Mouse (Mus musculus) cerebellum, adult 2 months (tissue): ENCODE measurements around the gene Suox. TPM values are rescaled to one million over a fixed set of nuclear protein-coding genes. Genes with fewer than 3 reads are reported as not detected.

Experiments used
- DNase-seq, 2 experiments: peaks; one replicate each; pipeline ENCODE4 v3.0.0; 2021
- H3K27ac ChIP-seq: fragments of 200-500 bp; 2 replicates; pipeline ENCODE4 v1.5.1; 2012; ENCODE audit warnings: low read length, control low read depth, inconsistent platforms; ENCODE audit not compliant: insufficient read depth
- H3K27me3 ChIP-seq: fragments of 200-500 bp; 2 replicates; pipeline ENCODE4 v1.6.1; 2012; ENCODE audit warnings: inconsistent platforms, mild to moderate bottlenecking, low read length, moderate library complexity; ENCODE audit not compliant: control insufficient read depth, insufficient read depth
- H3K4me1 ChIP-seq: fragments of 200-500 bp; 2 replicates; pipeline ENCODE4 v1.6.1; 2011; ENCODE audit warnings: low read length; ENCODE audit not compliant: control insufficient read depth, insufficient read depth
- H3K4me3 ChIP-seq: fragments of 200-500 bp; replicated peaks from 2 replicates; pipeline ENCODE3; 2011; ENCODE audit warnings: mild to moderate bottlenecking, low read depth, low read length, control low read depth; ENCODE audit not compliant: insufficient read depth
- CTCF ChIP-seq: fragments of 200-500 bp; IDR thresholded peaks from 2 replicates; pipeline ENCODE4 v1.5.1; 2011; ENCODE audit warnings: low read depth, mild to moderate bottlenecking, control low read depth, low read length, moderate library complexity, borderline replicate concordance; ENCODE audit not compliant: insufficient read depth
- POLR2A ChIP-seq: fragments of 200-500 bp; IDR thresholded peaks from 2 replicates; pipeline ENCODE4 v1.6.1; 2011; ENCODE audit warnings: low read length, control low read depth, borderline replicate concordance; ENCODE audit not compliant: insufficient read depth
- WGBS: fragments of 180-500 bp; shearing (Covaris S2); methylation state at CpG from one replicate; pipeline ENCODE4 v1.1.7; 2018; 5-methylcytosine and 5-hydroxymethylcytosine counted together
- polyA plus RNA-seq: library from polyadenylated mRNA; depleted of rRNA; stranded (reverse); fragments of >200 nt; gene quantifications from 2 replicates; pipeline ENCODE4 v1.2.3, GENCODE M21; 2012

Suox gene
- polyA plus RNA-seq, 1 experiment, result 15.6 TPM

DNA sequence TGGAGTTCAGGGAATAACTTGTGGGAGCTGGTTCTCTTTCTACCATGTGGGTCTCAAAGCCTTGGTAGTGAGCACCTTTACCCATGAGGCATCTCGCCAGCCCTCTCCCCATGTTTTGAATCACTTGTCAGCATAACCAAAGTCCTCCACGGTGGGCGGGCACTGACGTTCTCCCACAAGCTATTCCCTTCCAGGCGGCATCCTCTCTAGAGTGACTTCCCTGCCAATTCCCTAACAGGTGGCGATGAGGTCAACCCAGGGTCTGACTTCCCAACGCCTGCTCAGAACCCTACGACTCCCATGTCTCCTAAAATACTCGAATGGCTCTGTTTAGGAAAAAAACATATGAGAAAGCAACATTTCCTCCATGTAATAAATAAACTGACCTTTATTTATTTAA is 16.0 kb downstream of the Suox start:
- no peaks in the 10 kb centered on the region for H3K4me1 ChIP-seq
- 27% methylated on average over 9 of the region's 9 CpGs for WGBS
- DNase-seq, result no peak
- no peak overlapping the region for H3K27ac ChIP-seq
- no peaks in the 10 kb centered on the region for H3K27me3 ChIP-seq
- no peak for TF ChIP-seq CTCF
- no peak for TF ChIP-seq POLR2A
- no peak overlapping the region for H3K4me3 ChIP-seq

DNA sequence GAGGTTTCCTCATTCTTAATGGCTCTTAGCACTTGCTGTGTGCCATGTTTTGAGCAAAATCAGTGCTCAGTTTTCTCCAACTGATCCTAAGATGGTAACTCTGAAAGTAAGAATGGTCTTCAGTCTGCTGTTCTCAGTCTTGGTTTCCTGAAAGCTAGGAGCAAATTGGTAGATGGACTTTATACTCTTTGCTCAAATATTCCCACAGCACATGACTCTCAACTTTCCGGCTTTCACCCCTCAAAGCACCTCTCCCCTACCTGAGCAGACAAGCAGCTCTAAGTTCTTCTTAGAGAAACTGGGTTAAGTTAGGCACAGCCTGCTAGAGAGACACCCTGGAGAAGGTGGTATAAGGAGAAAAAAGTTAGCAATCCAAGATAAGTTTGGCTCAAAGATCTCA is 17.1 kb downstream of the Suox start:
- Histone ChIP-seq H3K4me3 (no peak overlapping the region), H3K27ac (no peak overlapping the region), H3K4me1 (no peaks in the 10 kb centered on the region), H3K27me3 (no peaks in the 10 kb centered on the region)
- TF ChIP-seq CTCF, result no peak
- no peak for TF ChIP-seq POLR2A
- DNase-seq, result no peak
- 93% methylated on average over 1 of the region's 1 CpGs for WGBS

DNA sequence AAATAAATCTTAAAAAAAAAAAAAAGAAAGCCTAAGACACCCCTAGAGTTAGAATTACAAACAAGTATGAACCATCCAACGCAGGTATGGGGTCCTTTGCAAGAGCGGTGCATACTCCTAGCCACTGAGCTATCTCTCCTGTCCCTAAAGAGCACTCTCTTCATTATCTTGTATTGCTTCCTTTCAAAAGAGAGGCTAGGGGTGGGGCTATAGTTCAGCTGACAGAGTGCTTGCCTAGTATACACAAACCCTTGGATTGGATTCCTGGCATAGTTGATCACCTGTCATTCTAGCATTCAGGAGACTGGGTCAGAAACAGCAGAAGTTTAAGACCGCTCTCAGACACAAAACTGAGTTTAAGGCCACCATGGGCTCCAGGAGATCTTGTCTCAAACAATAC is 18.6 kb downstream of the Suox start:
- H3K27ac ChIP-seq, result no peak overlapping the region
- no peaks in the 10 kb centered on the region for H3K27me3 ChIP-seq
- WGBS, result 92% methylated on average over 3 of the region's 3 CpGs
- no peak for DNase-seq
- TF ChIP-seq POLR2A (no peak), CTCF (no peak)
- no peak overlapping the region for H3K4me3 ChIP-seq
- H3K4me1 ChIP-seq, result no peaks in the 10 kb centered on the region

DNA sequence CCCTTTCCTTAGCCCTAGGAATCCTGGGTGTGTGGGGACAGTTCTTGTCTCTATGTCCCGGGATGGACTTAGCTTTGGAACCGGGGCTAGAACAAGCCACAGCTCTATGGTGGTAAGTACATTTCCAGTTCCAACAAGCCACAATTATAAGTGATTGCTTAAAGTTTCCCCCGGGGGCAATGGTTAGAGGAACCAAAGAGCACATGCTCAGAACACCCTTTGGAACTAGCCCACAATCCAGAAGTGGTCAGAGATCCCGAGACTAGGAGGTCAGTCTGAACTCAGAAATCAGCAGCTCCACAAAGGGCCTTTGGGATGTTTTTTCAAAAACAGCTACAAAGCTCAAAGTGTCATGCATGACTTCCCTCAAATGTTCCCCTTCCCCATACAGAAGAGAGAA is 20.0 kb downstream of the Suox start:
- H3K4me1 ChIP-seq, result no peaks in the 10 kb centered on the region
- TF ChIP-seq CTCF (no peak), POLR2A (no peak)
- DNase-seq, result no peak
- 69% methylated on average over 4 of the region's 4 CpGs for WGBS
- no peaks in the 10 kb centered on the region for H3K27me3 ChIP-seq
- no peak overlapping the region for H3K27ac ChIP-seq
- no peak overlapping the region for H3K4me3 ChIP-seq

DNA sequence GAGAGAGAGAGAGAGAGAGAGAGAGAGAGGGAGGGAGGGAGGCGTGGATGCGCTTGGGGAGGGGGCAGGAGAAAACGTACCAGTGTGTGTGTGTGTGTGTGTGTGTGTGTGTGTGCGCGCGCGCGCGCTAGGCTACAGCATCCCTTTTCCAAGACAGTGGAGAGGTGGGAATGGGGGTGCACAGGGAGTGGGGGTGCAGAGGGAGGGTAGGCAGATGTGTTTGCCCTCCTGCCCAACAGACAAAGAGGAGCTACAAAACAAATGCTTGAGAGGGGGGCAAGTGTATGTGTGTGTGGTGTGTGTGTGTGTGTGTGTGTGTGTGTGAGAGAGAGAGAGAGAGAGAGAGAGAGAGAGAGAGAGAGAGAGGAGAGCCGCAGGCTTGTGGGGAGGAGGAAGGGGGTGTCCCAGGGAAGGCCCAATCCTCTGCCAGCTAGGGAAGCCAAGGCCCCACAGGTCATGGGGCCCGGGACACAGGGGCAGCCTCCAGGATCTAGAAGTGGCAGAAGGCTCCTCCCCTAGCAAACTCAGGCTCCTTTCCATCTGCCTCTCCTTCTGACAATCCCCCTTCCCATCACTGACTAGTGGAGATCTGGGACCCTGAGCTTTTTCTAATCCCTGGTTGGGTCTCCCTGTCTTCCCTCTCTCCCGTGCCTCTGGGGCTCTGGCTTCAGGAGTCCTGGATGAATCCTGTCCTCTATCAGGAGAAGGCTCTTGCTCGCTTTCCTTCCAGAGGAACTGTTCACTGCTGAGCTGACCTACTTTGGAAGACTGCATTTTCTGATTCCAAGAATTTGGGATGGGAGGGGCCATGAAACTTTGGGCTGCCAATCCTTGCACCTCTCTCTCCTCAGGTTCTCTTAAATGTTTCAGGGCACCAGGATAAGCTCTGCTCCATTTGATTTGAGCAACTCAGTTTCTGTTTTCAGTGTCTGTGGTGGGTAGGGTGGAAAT is 27.5 kb downstream of the Suox start:
- peak; percentile 41 to 54 for DNase-seq
- TF ChIP-seq CTCF, result no peak
- no peak for TF ChIP-seq POLR2A
- Histone ChIP-seq H3K4me1 (peaks cover 7% of the 10 kb centered on the region; the same call in 1 of the 2 replicates), H3K27ac (peak overlapping the region; percentile 30), H3K4me3 (peak overlapping the region; percentile 66), H3K27me3 (no peaks in the 10 kb centered on the region)
- WGBS, result 2% methylated on average over 11 of the region's 13 CpGs

DNA sequence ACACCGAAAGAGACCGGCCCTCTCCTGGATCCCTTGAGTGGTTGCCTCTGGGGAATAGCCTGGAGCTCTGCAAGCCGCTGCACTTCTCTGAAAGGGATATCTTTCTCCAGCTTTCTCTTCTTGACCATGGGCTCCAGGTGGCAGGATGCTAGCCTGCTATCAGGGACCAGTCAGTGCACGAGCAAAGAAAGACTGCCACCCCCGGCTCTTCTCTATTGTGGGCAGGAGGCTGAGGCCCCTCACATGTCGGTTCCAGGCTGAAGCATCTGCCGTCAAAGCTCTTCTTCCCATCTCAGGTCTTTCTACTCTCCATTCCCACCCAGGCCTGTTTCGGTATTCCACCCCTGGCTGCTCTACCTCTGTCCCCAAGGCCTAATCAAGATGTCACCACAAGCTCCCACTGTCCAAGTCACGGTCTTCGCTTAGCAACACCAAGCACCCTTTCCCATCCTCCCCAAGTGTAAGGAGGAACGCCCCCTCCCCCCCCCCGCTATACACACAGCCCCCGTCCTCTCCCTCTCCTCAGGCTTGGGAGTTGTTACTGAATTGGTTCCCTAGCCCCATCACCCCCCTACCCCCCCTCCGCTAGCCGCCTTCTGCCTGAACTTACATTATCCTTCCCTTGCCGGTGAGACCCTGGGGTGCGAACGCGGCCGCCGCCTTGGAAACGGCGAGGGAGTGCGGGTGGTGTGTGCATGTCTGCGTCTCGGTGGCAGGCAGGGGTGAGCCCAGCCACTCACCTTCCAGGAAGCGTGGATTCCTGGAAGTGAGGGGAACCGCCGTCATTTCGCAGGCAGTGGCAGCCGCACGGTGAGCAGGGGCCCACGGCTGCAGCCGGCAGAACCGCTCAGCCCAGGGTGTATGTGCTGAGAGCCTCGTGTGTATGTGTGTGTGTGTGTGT is 28.5 kb downstream of the Suox start, which contains the start of gene Ikzf4:
Gene Ikzf4, minus strand, starts transcription at position 881 of the 901 bp plus-strand sequence.
- Histone ChIP-seq H3K27me3 (no peaks in the 10 kb centered on the region), H3K4me1 (peaks cover 7% of the 10 kb centered on the region; the same call in 1 of the 2 replicates), H3K27ac (peak within 1 kb of the TSS; percentile 47), H3K4me3 (peak within 1 kb of the TSS; percentile 66)
- WGBS, result 2% methylated on average over 36 of the region's 36 CpGs
- peak; percentile 66 to 77 for DNase-seq
- TF ChIP-seq CTCF, result no peak
- TF ChIP-seq POLR2A, result no peak

DNA sequence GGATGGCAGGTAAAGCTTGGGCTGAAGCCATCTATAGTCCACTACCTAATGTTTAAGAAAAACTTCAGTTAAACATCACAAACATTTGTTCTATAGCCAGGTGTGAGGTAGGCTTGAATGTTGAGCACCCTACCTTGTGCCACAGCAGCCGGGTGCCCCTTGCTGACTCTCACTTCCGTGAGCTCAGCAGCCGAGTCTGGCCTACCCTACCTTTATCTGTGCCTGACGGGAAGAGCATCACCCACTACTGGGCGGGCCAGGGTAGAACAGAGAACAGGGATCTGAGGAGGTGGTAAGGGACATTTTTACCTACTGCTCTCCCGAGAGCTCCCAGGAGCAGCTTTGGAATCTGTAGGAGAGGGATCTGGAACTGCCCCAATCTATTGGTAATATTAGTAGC is 31.1 kb downstream of the Suox start:
- Histone ChIP-seq H3K27me3 (no peaks in the 10 kb centered on the region), H3K4me1 (peaks cover 7% of the 10 kb centered on the region; the same call in 1 of the 2 replicates), H3K27ac (no peak overlapping the region), H3K4me3 (no peak overlapping the region)
- no peak for DNase-seq
- no peak for TF ChIP-seq POLR2A
- no peak for TF ChIP-seq CTCF
- WGBS, result 95% methylated on average over 6 of the region's 6 CpGs

DNA sequence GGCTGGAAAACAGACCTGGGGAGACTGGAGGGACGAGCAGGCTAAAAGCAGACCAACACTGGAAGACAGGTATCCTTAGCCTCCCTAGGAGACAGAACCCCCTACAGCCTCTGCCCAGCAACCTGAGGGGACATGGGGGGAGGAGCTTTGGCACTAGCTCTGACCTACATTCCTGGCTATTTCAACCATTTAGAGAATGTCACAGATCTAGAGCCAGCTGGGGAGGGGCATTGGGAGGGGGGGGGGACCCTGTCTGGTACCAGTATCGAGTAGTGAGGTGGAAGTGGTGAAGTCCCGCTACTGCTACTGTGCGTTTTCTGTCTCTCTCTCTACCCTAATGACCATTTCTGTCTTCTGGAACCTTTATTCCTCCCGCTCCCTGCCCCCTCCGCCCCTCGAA is 32.0 kb downstream of the Suox start:
- no peak for DNase-seq
- Histone ChIP-seq H3K27me3 (no peaks in the 10 kb centered on the region), H3K4me1 (peaks cover 6% of the 10 kb centered on the region; the same call in 1 of the 2 replicates), H3K4me3 (no peak overlapping the region), H3K27ac (no peak overlapping the region)
- WGBS, result 73% methylated on average over 7 of the region's 7 CpGs
- TF ChIP-seq CTCF, result no peak
- TF ChIP-seq POLR2A, result no peak
